Mouse (Mus musculus) adipocyte (in vitro differentiated cells): ENCODE data around the gene Dlg2.

Experiments
- DNase-seq: peaks from one replicate; pipeline ENCODE4 v3.0.0-alpha.2; 2016; ENCODE audit warnings: low spot score

Gene Dlg2

DNA sequence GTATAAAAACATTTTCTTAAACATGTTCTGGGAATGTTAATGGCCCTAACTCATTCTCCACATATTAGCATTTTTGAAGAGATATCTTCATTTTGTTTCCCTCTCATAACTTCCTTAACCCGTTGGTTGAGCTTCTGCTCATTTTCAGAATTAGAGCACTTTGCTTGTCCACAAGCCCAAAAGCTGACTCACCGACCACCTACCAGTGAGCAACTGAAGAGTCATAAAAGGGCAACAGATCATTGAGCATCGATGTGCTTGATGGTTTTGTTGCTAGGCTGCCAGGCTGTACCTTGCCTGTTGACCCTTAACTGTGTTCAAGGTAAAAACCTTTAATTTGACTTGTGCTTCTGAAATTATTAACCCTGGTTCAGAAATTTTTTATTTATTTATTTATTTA lies 1440.3 kb downstream of the Dlg2 start:
- no peak for DNase-seq

- DNase-seq, result no peak
These were observed 1442.6 kb downstream of the Dlg2 start for GRCm38 (mm10) chr7:91919099-91919498.

DNA sequence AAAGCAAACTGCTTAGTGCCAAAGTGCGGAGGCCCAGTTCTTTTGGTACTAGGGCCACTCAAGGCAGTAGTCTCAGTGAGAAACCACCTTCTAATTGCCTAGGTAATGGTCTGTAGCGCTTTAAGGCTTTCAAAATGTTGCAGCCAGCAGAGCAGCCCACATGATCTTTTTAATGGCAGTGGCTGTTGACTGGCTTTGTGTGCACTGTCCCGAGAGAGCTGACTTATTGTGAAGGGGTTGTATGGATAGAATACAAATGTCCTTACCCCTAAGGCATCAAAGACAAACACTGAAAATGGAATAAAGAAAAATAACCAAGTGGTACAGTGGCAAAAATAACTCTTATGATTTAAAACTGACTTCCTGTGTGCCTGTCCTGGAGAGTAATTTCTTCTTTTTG lies 1443.3 kb downstream of the Dlg2 start:
- DNase-seq, result no peak

- no peak for DNase-seq
These were observed 1458.6 kb downstream of the Dlg2 start for GRCm38 (mm10) chr7:91934881-91935597.

GRCm38 (mm10) chr7:91936193-91936592 lies 1459.7 kb downstream of the Dlg2 start:
- no peak for DNase-seq

GRCm38 (mm10) chr7:91943224-91943623 lies 1466.8 kb downstream of the Dlg2 start:
- no peak for DNase-seq

DNA sequence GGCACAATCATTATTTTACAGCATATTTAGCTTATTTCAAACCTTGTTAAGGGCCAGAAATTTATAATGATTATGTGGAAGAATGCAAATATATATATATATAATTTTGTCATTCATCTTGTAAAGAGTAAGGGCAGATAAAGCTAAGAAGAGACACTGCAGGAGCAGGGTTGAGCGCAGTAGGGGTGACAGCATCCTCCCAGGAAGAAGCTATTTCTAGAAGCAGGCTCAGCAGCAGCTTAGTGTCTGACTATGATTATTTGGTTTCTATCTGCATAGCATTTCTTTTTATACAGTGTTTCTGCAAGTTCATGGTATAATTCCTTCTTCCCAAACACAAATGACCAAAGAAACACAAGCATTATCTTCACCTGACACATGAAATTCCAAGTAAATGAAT lies 1479.1 kb downstream of the Dlg2 start:
- no peak for DNase-seq

GRCm38 (mm10) chr7:91962956-91963355 lies 1486.5 kb downstream of the Dlg2 start:
- no peak for DNase-seq

DNA sequence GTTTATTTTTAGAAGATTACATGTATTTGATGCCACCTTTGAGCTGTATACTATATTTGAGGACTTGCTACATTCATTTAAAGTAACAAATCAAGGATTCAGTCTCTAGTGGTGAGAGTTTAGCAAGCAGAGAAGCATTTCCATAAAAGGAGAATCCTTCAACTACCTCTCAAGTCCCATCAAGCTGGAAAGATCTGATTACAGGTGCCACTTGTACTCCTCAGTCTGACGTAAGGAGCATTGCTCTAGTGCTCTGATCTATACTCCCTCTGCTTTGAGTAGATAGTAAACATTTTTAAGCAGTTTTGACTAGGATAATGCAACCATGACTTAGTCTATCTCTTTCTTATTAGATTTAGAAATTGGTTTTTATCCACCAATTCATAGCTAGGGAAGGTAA lies 1496.5 kb downstream of the Dlg2 start:
- no peak for DNase-seq

DNA sequence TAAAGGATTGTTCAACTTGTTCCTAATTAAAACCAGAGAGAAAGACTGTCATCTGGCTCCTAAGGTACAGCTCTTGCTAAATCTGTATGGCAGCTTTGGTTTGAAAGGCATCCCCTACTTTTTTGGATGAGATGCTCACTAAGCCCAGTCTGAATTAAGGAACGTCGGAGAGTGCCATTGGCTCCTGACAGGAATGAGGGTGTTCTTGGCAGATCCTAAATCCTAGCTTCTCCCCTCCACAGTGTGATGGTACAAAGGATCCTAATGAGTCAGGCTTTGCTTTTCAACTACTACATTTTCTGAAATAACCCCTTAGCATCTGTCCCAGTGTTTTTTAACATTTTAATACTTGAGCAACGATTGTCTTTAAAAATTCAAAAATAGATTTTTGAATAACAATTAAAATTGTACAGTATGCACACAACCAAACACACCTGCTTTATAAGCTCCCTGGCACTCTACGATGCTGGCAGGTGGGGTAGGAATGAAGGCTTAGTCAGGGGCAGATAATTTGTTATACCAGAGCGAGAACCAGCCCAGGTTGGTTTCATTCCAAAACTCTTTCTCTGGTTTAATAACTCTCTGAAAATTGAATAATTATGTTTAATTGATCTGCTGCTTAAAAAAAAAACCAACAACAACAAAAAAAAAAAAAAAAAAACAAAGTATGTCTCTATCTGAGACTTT lies 1527.4 kb downstream of the Dlg2 start:
- no peak for DNase-seq

DNA sequence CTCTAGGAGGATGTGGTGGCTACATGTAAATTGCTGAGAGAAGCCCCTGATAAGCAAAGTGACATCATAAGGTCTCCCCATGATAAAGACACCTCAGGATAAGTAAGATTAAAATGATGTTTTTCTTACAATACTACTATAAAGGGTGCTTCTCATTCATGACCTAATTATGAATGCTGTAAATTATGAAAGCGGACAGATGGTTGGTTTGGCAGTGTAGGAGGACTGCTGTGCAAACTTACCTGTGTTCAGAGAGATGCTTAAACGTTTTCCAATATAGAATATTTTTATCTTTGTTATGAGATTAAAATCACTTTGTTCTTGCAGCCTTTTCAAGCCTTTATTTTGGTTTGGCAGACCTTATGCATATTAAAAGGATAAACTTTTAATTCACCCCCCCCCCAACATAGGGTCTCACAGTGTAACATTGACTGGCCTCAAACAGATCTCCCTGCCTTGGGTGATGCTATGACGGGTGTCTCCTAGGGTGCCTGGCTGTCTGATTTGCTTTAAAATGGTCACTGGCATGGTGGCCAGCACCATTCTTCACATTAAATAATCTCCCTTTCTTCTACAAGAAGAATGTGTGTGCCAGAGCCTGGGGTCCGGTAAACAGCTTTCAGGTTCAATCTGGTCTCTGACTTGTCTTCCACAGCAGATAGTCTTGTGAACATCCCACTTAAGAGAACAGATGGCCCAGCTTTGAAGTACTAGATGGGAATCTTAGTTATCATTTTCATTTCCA lies 1529.4 kb downstream of the Dlg2 start:
- DNase-seq, result no peak

DNA sequence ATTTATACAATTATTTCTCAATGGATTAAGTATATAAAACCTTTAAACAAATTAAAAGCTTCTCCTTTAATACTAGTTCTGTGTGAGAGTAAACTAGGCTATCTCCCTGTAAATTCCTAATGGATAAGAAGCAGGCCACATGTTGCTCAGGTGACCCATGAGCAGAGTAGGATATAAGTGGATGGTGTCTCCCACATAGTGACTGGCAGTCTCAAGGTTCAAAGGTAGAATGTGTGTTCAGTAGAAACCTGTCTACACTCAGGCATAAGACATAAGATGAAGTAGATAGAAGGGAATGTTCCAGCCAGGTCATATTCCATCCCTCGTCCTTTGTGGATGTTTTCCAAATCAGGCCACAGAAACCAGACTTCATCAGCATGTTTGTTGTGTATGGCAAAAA lies 1532.2 kb downstream of the Dlg2 start:
- no peak for DNase-seq

GRCm38 (mm10) chr7:92024928-92025327 lies 1548.5 kb downstream of the Dlg2 start:
- DNase-seq, result no peak

DNA sequence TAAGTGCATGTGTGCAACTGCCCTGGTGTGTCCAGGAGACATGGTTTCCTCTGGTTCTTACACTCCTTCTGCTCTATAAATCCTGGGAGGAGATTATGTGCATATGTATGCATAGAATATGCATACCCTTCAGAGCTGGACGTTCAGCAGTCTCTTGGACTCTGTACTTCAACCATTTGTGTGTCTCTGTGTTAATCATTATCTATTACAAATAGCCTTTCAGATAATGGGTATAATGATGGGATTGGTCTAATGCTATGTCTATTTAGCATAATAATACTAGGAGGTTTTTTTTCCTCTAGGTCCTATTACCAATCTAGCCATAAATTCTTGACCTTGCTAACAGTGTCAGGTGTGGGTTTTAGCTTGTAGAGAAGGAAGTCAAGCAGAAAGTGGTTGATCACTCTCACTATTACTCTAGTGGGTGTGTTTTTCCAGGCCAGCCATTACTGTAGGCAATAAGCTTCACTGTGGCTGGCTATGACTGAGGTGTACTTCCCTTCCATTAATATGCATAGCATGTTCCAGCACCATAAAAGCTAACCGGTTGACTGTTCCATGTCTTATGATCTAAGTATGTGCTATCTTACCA lies 1549.1 kb downstream of the Dlg2 start:
- no peak for DNase-seq

DNA sequence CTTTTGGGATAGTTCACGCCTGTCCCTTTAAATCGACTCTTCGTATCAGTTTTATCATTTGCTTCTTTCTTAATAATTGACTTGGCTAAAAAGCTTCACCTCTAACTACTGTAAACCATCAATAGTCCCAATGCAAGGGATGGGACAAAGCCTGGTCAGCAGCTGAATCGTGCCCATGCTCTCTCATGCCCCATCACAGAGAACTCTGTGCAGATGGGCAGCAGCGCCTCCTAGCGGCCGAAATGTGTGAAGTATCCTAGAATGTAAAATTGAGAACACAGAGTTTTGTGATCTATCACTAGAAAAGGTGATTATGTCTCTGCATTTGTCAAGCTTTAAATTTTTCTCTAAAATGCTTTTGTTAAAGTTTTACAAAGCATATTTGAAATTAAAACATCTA lies 1550.6 kb downstream of the Dlg2 start:
- peak; percentile 64 for DNase-seq

GRCm38 (mm10) chr7:92034256-92034655 lies 1557.8 kb downstream of the Dlg2 start:
- no peak for DNase-seq

DNA sequence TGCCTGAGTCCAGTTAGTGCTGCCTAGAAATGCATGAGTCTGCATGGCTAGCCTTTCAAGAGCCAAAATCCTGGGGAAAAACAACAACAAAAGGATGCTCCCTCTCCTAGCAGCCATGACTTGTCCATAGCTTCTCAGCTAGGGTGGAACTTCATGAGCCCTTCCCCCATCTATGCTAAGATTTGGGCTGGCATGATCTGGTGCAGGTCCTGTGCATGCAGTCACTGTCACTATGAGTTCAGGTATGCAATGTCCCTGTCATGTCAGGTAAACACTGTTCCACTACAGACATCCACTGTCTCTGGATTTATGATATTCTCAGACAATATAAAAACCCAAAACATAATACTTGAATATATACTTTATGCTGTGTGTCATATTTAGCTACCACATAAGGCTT lies 1563.7 kb downstream of the Dlg2 start:
- DNase-seq, result no peak

DNA sequence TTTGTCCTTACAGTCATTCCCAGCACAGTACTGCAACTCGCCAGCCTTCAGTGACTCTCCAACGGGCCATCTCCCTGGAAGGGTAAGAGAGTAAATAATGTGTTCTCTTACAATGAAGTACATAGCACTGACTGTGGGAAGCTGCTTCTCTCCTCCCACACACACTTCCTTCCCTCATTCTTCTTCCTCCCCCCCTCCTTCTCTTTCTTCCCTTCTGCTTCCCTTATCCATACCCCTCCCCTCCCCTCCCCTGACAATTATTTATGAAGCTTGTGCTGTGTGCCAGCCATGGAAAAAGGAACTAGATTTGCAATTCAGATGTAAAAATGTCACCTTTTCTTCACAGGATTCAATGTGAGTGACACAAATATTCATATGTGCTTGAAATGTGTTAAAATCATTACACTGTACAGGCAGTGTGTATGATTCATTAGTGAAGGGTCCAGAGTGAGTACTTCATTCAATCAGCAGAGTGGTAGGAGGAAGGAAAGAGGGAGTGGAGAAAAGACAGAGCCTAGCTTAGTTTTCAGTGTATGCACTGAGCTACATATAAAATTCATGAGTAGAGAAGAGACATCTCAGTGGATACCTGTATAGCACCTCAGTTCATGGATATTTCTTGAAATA lies 1564.4 kb downstream of the Dlg2 start:
- DNase-seq, result no peak

DNA sequence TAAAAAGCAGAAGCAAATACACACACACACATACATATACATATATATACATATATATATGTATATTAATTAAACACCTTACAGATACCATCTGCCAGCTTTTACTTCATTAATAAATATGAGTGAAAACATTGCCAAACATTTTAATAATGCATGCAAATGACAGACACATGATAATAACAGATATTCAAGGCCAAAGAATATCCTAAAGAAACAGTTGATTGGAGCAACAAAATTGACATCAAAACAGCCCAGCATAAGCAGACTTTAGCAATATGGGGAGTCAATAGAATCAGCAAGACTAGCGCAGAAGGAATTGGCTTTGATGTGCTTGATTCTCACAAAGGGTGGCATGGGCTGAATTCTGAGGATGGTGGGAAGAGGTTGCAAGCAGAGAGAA lies 1568.5 kb downstream of the Dlg2 start:
- DNase-seq, result no peak

DNA sequence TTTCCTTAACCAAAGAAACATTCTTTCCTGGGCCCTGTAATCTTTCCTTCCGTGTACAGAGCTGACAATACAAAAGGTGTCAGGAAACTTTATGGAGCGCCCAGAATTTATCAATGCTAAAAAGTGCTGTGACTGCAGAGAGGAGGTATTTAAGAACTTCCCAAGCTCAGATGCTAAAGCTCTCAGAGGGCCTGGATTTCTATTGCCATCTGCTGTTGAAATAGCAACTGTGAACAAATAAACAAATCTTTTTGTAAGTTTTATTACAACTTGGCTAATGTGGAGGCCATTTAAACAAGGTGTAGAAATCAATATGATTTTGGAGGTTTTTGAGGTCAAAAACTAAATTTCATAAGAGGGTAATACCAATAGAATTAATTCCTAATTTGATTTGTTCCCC lies 1570.8 kb downstream of the Dlg2 start:
- DNase-seq, result peak; percentile 7

DNA sequence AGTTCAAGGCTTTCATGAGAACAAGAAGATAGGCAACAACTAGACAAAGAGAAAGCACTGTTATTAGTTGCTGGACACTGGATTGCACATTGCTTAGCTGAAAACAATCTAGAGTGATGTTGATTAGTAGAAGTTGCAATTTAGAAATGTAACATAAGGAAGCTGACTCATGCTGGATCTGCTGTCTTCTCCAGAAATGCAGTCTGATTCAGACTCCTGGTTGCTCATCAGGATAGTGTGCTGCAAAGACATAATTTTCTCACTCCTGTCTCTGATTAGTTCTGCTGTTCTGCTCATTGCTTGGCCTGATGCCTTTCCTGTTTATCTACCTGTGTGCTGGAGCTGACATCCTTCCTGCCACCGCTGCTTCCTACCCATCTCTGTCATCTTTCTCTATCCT lies 1572.4 kb downstream of the Dlg2 start:
- no peak for DNase-seq

DNA sequence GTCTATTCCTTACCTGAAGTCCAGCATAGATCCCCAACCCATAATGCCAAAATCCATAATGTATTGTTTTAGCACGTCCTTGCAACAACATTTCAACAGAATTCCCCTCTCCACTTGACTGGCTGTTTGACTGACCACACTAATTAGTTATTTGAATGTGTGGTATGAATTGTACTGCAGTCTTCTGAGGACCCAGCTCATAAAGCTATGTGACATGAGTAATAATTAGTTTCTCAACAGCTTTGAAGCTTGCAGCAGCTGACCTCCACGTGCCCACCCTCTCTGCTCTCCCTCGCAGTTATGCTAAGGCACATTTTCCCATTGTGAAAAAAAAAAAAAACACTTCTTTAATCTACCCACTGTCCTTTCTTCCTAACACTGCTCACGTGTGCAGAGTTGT lies 1590.4 kb downstream of the Dlg2 start:
- DNase-seq, result no peak
